Mouse (Mus musculus) heart, postnatal 36 days (tissue): ENCODE results near the gene Gm20388. TPM values are rescaled to one million over a fixed set of nuclear protein-coding genes. Genes with fewer than 3 reads are reported as not detected.
"Not testable (repeated sequence)": the region's sequence is repeated elsewhere in the genome, so short reads cannot be mapped to it uniquely, and the experiment has no call there.

Experiments used
- DNase-seq, 2 experiments: peaks; one replicate each; pipeline ENCODE4 v3.0.0; 2021 to 2022
- intact Hi-C: fragments of 180-260 bp; cut with DNase I; formaldehyde crosslinking; loops from one replicate; pipeline ENCODE4 v1.15.1; 2025
- total RNA-seq, 2 experiments: library from RNA; stranded (reverse); gene quantifications; 2 replicates each; pipeline ENCODE4 v1.2.3; 2021

Gm20388 gene
- total RNA-seq, 2 experiments from 2014 or later: 3.5 to 4.9 TPM

GRCm38 (mm10) chr8:123505267-123505666 is 3594.6 kb downstream of the Gm20388 start:
- no peak for DNase-seq
- intact Hi-C loops: no loop called here

- intact Hi-C loops: no loop called here
- no peak for DNase-seq
Observed at GRCm38 (mm10) chr8:123505695-123506094, 3595.1 kb downstream of the Gm20388 start.

- DNase-seq: no peak
- intact Hi-C loops: no loop called here
Observed at GRCm38 (mm10) chr8:123507153-123507552, 3596.5 kb downstream of the Gm20388 start.

DNA sequence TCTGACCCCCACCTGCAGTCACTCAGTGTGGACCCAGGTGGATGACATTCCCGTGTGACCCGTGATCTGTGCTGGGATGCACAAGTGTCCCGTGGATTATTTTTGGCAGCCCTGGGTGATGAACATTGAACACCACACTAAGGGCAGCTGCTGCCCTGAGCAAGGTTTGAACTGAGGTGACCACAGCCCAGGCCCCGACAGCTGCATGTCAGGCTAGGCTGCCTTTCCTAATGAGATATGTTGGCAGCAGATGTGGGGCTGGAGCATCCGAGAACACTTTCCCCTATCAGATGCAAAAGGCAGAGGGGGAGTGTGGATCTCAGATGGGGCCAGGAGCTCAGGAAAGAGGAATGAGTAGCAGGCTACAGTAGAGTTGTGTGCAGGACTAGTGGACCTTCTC is 3600.2 kb downstream of the Gm20388 start:
- no peak for DNase-seq
- intact Hi-C loops: no loop called here

DNA sequence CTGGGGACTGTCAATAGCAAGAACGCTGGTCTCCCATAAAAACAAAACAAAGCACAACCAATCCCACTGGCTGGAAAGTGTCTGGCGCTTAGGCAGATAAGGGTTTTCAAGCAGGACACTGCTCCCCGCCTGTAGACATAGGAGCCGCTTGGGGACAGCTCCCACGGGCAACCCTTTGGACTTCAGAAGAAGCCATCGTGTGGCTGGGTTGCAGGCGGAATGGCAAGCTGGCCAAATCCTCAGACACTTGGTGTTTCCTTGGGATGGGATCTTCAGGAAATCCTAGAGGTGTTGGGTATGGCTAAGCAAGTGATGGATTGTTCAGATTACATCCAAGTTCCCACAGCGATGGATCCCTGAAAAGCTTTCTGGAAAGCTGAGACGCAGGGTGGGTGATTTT is 3603.5 kb downstream of the Gm20388 start:
- intact Hi-C loops: no loop called here
- DNase-seq: no peak

DNA sequence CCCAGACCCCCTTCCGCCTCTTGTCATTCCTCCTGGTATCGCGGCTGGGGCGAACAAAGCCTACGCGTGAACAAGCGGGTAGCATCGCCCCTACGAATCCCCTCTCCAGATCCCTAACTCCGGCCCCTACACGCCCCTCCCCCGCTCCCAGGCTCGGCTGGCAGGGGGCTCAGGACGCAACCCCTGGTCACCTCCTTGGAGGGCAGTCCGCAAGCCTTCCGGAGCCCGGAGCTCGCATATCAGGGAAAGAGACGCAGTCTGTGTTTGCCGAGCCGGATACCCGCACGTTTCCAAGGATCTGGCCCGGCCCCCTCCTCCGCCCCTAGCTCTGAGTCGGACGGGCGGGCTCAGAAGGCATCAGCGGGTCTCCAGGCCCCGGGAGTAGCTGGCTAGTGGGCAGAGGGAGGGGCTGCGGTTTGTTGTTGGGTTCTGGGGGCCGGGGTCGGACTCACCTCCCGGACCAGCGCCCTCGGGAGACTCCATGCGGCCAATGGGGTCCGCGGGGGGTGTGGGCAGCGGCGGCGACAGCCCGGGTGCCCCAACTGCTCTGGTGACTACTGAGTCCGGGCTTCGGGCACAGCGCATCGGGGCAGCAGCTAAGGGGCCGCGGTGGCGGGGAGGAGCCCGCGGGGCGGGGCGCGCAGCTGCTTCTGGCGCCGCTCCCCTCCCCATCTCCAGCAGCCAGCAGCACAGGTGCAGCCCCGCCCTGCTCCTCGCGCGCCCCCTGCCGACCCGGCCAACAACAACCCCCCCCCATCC is 3604.3 kb downstream of the Gm20388 start, which contains the start of gene Dbndd1:
Gene Dbndd1 (minus strand): TSS at position 683 of the 759 bp plus-strand sequence.
- intact Hi-C loops: no loop called here
- DNase-seq: peak; percentile 25 to 29

- intact Hi-C loops: no loop called here
- no peak for DNase-seq
Observed at GRCm38 (mm10) chr8:123515540-123515897, 3604.9 kb downstream of the Gm20388 start.

- intact Hi-C loops: no loop called here
- no peak for DNase-seq
Observed at GRCm38 (mm10) chr8:123516596-123516995, 3606.0 kb downstream of the Gm20388 start.

DNA sequence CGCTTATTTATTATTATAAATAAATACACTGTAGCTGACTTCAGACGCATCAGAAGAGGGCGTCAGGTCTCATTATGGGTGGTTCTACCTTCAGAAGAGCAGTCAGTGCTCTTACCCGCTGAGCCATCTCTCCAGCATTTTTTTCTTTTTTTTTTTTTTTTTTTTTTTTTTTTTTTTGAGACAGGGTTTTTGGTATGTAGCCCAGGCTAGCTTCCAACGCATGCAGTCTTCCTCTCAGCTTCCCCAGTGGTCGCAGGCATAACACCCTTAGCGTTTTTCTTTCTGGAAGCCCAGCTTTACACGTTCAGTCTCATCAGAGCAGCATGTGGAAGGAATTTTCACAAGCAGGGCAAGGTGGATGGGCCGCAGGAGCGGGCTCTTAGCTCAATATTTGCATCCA is 3607.5 kb downstream of the Gm20388 start:
- intact Hi-C loops: loop anchor here (2.0 kb wide), 1 partner anchor 39 kb away; no protein-coding TSS in a partner anchor
- DNase-seq: no peak

DNA sequence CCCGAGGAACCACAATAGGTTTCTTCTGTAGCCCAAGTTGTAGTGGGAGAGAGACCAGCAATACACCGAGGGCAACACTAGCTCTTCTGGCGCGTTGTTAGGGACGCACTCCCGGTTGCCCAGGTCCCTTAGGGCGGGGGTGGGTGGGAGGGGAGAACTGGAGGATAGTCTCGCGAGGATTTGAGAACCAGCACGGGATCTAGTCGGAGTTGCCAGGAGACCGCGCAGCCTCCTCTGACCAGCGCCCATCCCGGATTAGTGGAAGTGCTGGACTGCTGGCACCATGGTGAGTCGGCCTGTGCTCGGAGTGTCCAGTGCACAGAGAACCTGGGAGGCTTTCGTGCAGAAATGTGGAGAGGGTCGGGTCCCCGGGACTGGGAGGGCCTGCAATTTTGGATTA is 3608.0 kb downstream of the Gm20388 start, which contains the start of gene Gas8:
Gene Gas8 (plus strand): TSS at position 168 of the 400 bp plus-strand sequence.
- intact Hi-C loops: loop anchor here (2.0 kb wide), 1 partner anchor 40 kb away; no protein-coding TSS in a partner anchor
- peak; percentile 84 to 85 for DNase-seq

GRCm38 (mm10) chr8:123520048-123520447 is 3609.4 kb downstream of the Gm20388 start:
- DNase-seq, intact Hi-C loops: not testable (repeated sequence)

GRCm38 (mm10) chr8:123527720-123528489 is 3617.3 kb downstream of the Gm20388 start:
- DNase-seq: no peak
- intact Hi-C loops: no loop called here

GRCm38 (mm10) chr8:123536242-123536989 is 3625.8 kb downstream of the Gm20388 start:
- intact Hi-C loops: no loop called here
- no peak for DNase-seq

DNA sequence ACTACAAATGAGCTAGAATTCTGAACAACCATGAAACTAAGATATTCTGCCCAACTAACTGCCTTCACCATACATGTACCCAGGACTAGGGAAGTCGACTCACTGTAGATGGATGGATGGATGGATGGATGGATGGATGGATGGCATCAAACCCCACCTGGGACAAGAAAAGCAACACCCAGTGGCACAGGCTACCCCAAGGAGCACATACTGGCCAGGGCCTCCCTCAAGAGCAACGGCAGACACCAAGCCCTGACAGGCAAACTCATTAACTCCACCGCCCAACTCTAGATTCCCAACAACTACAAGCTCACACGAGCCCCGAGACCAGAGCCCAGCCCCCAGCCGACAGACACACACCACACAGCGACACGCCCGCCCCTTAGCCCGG is 3626.3 kb downstream of the Gm20388 start:
- DNase-seq: no peak
- intact Hi-C loops: no loop called here

GRCm38 (mm10) chr8:123537641-123538040 is 3627.0 kb downstream of the Gm20388 start:
- peak; percentile 16 to 26 for DNase-seq
- intact Hi-C loops: not testable (repeated sequence)

- intact Hi-C loops, DNase-seq: not testable (repeated sequence)
Observed at GRCm38 (mm10) chr8:123564221-123564620, 3653.6 kb downstream of the Gm20388 start.

- DNase-seq: peak; percentile 1 to 14
- intact Hi-C loops: not testable (repeated sequence)
Observed at GRCm38 (mm10) chr8:123575386-123575785, 3664.7 kb downstream of the Gm20388 start.

- intact Hi-C loops: not testable (repeated sequence)
- peak in 1 of 2 experiments; percentile 8 for DNase-seq
Observed at GRCm38 (mm10) chr8:123600666-123601172, 3690.1 kb downstream of the Gm20388 start.

- DNase-seq, intact Hi-C loops: not testable (repeated sequence)
Observed at GRCm38 (mm10) chr8:123601457-123601856, 3690.8 kb downstream of the Gm20388 start.

- DNase-seq, intact Hi-C loops: not testable (repeated sequence)
Observed at GRCm38 (mm10) chr8:123612652-123613051, 3702.0 kb downstream of the Gm20388 start.
